Mouse (Mus musculus): Measurements from ENCODE around the gene Golph3l. TPM values are rescaled to one million over a fixed set of nuclear protein-coding genes. Genes with fewer than 3 reads are reported as not detected.
A peak's percentile ranks its signal among the peaks of the same experiment; 100 is the strongest.

Gene Golph3l
- polyA plus RNA-seq, 1 experiment, result 10.4 TPM

- Histone ChIP-seq H3K27ac (ENCODE audit: insufficient read depth, low read depth, low read length) (peak within 1 kb of the TSS; percentile 91), H3K4me3 (ENCODE audit: insufficient read depth, low read depth, low read length) (peak within 1 kb of the TSS; percentile 76), H3K36me3 (ENCODE audit: control insufficient read depth, insufficient read depth, low read length) (peaks cover 4% of the 10 kb centered on the region), H3K27me3 (replicated peaks; ENCODE audit: control insufficient read depth, insufficient read depth, low read length) (no peaks in the 10 kb centered on the region), H3K4me1 (ENCODE audit: control insufficient read depth, insufficient read depth, low read length) (peaks cover 3% of the 10 kb centered on the region; the same call in 1 of the 2 replicates)
- peak; percentile 99 for DNase-seq
- under 1% methylated on average over 44 of the region's 44 CpGs for whole genome bisulfite sequencing
- TF ChIP-seq POLR2A (IDR thresholded peaks at IDR 0.05; ENCODE audit: low read depth, low read length) (peak; percentile 76), CTCF (conservative IDR thresholded peaks at IDR 0.05; ENCODE audit: insufficient read depth, insufficient read length, low read depth, low read length) (no peak)
Observed at GRCm38 (mm10) chr3:95624628-95625503, 36.1 kb downstream of the Golph3l start, which contains the start of gene Ensa. TSS of gene Ensa (plus strand) at chr3:95624993.

GRCm38 (mm10) chr3:95627763-95628162 lies 39.0 kb downstream of the Golph3l start:
- peaks cover 4% of the 10 kb centered on the region for H3K36me3 ChIP-seq (ENCODE audit: control insufficient read depth, insufficient read depth, low read length)

GRCm38 (mm10) chr3:95629755-95630154 lies 41.0 kb downstream of the Golph3l start:
- H3K4me3 ChIP-seq (ENCODE audit: insufficient read depth, low read depth, low read length), result no peak overlapping the region
- no peak overlapping the region for H3K27ac ChIP-seq (ENCODE audit: insufficient read depth, low read depth, low read length)
- no peak for DNase-seq
- H3K4me1 ChIP-seq (ENCODE audit: control insufficient read depth, insufficient read depth, low read length), result peaks cover 3% of the 10 kb centered on the region; the same call in 1 of the 2 replicates
- 68% methylated on average over 4 of the region's 4 CpGs for WGBS
- TF ChIP-seq CTCF (conservative IDR thresholded peaks at IDR 0.05; ENCODE audit: insufficient read depth, insufficient read length, low read depth, low read length), result no peak
- no peak for TF ChIP-seq POLR2A (IDR thresholded peaks at IDR 0.05; ENCODE audit: low read depth, low read length)
- H3K36me3 ChIP-seq (ENCODE audit: control insufficient read depth, insufficient read depth, low read length), result peaks cover 6% of the 10 kb centered on the region
- no peaks in the 10 kb centered on the region for H3K27me3 ChIP-seq (replicated peaks; ENCODE audit: control insufficient read depth, insufficient read depth, low read length)

More at GRCm38 (mm10) chr3:95627763-95628162, 39.0 kb downstream of the Golph3l start:
- no peaks in the 10 kb centered on the region for H3K27me3 ChIP-seq (replicated peaks; ENCODE audit: control insufficient read depth, insufficient read depth, low read length)
- no peak for DNase-seq
- WGBS, result 65% methylated on average over 5 of the region's 5 CpGs
- no peak for TF ChIP-seq POLR2A (IDR thresholded peaks at IDR 0.05; ENCODE audit: low read depth, low read length)
- TF ChIP-seq CTCF (conservative IDR thresholded peaks at IDR 0.05; ENCODE audit: insufficient read depth, insufficient read length, low read depth, low read length), result no peak
- peaks cover 3% of the 10 kb centered on the region; the same call in 1 of the 2 replicates for H3K4me1 ChIP-seq (ENCODE audit: control insufficient read depth, insufficient read depth, low read length)
- H3K27ac ChIP-seq (ENCODE audit: insufficient read depth, low read depth, low read length), result no peak overlapping the region
- no peak overlapping the region for H3K4me3 ChIP-seq (ENCODE audit: insufficient read depth, low read depth, low read length)

DNA sequence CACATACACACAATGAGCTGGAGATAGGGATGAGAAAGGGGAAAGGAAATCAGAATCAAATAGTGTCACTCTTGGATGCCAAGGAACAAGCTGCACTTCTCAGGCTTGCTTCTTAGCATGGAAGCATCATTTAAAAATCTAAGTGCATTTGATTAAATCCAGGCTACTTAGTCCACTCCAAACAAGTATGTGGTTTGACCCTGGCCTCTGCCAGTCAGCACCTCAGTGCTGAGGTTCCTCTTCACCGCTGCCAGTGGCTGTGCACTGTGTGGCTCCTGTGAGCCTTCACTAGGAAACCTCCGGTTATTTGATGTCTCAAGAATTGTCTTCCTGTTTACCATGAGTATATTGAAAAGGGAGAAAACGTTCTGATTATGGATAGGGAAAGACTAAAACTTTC lies 42.1 kb downstream of the Golph3l start:
- Histone ChIP-seq H3K36me3 (ENCODE audit: control insufficient read depth, insufficient read depth, low read length) (peaks cover 6% of the 10 kb centered on the region), H3K4me3 (ENCODE audit: insufficient read depth, low read depth, low read length) (no peak overlapping the region), H3K27ac (ENCODE audit: insufficient read depth, low read depth, low read length) (no peak overlapping the region), H3K4me1 (ENCODE audit: control insufficient read depth, insufficient read depth, low read length) (peaks cover 4% of the 10 kb centered on the region; the same call in 1 of the 2 replicates), H3K27me3 (replicated peaks; ENCODE audit: control insufficient read depth, insufficient read depth, low read length) (no peaks in the 10 kb centered on the region)
- TF ChIP-seq POLR2A (IDR thresholded peaks at IDR 0.05; ENCODE audit: low read depth, low read length) (no peak), CTCF (conservative IDR thresholded peaks at IDR 0.05; ENCODE audit: insufficient read depth, insufficient read length, low read depth, low read length) (no peak)
- WGBS, result 63% methylated on average over 3 of the region's 3 CpGs
- DNase-seq, result no peak

DNA sequence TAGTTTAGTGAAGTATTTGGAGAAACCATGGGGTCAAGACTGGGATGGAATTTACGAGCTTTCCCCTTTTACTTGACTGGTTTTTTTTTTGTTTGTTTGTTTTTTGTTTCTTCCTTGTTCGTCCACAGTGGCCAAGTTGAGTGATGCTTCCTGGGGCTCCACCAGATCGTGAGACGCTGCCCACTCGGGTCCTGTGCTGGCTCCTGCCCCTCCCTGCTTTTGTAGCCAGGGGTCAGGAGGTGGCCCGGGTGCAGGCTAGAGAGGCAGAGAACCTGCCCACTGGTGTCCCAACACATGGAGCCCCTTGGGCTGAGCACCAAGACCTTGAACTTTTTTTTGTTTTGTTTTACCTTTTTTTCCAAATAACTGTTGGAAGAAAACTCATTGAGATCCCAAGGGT lies 42.6 kb downstream of the Golph3l start:
- Histone ChIP-seq H3K4me3 (ENCODE audit: insufficient read depth, low read depth, low read length) (no peak overlapping the region), H3K4me1 (ENCODE audit: control insufficient read depth, insufficient read depth, low read length) (peaks cover 7% of the 10 kb centered on the region; the same call in 1 of the 2 replicates), H3K36me3 (ENCODE audit: control insufficient read depth, insufficient read depth, low read length) (peaks cover 6% of the 10 kb centered on the region), H3K27me3 (replicated peaks; ENCODE audit: control insufficient read depth, insufficient read depth, low read length) (no peaks in the 10 kb centered on the region), H3K27ac (ENCODE audit: insufficient read depth, low read depth, low read length) (no peak overlapping the region)
- no peak for DNase-seq
- TF ChIP-seq POLR2A (IDR thresholded peaks at IDR 0.05; ENCODE audit: low read depth, low read length) (no peak), CTCF (conservative IDR thresholded peaks at IDR 0.05; ENCODE audit: insufficient read depth, insufficient read length, low read depth, low read length) (no peak)
- 57% methylated on average over 6 of the region's 6 CpGs for WGBS

DNA sequence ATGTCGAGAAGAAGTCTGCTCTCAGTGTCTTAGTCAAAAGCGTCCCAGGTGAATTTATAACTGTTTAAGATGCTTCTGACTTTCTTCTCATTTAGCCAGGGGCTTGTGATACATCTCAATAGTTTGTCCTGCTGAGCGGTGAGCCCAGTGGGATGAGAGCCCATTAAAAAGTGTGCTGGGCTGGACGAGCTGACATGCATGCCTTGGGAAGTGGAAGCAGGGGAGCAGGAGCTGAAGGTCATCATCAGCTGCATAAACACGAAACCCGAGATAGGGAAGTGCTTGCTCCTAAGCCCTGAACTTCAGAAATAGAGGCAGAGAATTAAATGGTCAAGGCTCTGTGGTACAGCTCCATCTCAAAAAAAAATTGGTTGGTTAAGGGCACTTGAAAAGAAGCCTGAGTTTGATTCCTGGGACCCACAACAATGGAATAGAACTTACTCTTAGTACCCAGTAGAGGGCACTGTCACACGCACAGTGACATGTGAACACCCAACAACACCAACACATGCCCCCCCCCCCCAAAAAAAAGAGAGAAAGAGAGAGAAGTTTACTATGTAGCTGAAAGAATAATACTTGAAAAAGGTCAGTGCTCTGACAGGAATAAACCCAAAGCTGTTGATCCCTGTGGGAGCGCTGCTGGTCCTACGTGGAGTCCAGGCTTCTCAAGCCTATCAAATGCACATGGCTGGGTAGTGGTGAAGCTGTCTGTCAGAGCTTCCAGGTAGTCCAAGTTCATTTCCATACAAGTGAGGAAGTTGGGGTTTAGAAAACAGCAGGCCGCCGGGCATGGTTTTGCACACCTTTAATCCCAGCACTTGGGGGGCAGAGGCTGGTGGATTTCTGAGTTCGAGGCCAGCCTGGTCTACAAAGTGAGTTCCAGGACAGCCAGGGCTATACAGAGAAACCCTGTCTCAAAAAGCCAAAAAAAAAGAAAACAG lies 44.2 kb downstream of the Golph3l start:
- H3K4me3 ChIP-seq (ENCODE audit: insufficient read depth, low read depth, low read length), result no peak overlapping the region
- H3K27ac ChIP-seq (ENCODE audit: insufficient read depth, low read depth, low read length), result peak overlapping the region; percentile 20; the same call in 1 of the 2 replicates
- H3K4me1 ChIP-seq (ENCODE audit: control insufficient read depth, insufficient read depth, low read length), result peaks cover 7% of the 10 kb centered on the region; the same call in 1 of the 2 replicates
- peak; percentile 31 for DNase-seq
- TF ChIP-seq CTCF (conservative IDR thresholded peaks at IDR 0.05; ENCODE audit: insufficient read depth, insufficient read length, low read depth, low read length) (peak; percentile 43), POLR2A (IDR thresholded peaks at IDR 0.05; ENCODE audit: low read depth, low read length) (no peak)
- H3K27me3 ChIP-seq (replicated peaks; ENCODE audit: control insufficient read depth, insufficient read depth, low read length), result no peaks in the 10 kb centered on the region
- H3K36me3 ChIP-seq (ENCODE audit: control insufficient read depth, insufficient read depth, low read length), result peaks cover 6% of the 10 kb centered on the region
- 56% methylated on average over 12 of the region's 12 CpGs for WGBS

Data from kidney, adult 2 months (tissue).